Mouse (Mus musculus) kidney, embryonic 16.5 days (tissue): ENCODE measurements around the gene Chd6. TPM values are rescaled to one million over a fixed set of nuclear protein-coding genes. Genes with fewer than 3 reads are reported as not detected.

Source experiments
- ATAC-seq: fragments of 200-750 bp; cut with Nextera tagmentation; 2 replicates; pipeline ENCODE4 v1.8.0; 2017; ENCODE audit warnings: moderate TSS enrichment; ENCODE audit not compliant: low FRiP score, low TSS enrichment
- H3K27ac ChIP-seq: fragments of 300-500 bp; sonication (generic); 2 replicates; pipeline ENCODE4 v1.5.1; 2014; ENCODE audit warnings: low read length
- H3K27me3 ChIP-seq: fragments of 300-500 bp; sonication (generic); 2 replicates; pipeline ENCODE4 v1.6.1; 2014; ENCODE audit warnings: low read length, control low read depth, mixed read lengths; ENCODE audit not compliant: insufficient read depth
- H3K36me3 ChIP-seq: fragments of 300-500 bp; sonication (generic); 2 replicates; pipeline ENCODE4 v1.6.1; 2014; ENCODE audit warnings: low read length, control low read depth, mixed read lengths; ENCODE audit not compliant: insufficient read depth
- H3K4me1 ChIP-seq: fragments of 300-500 bp; sonication (generic); 2 replicates; pipeline ENCODE4 v1.6.1; 2014; ENCODE audit warnings: low read length, control low read depth, mixed read lengths; ENCODE audit not compliant: insufficient read depth
- H3K4me2 ChIP-seq: fragments of 300-500 bp; sonication (generic); replicated peaks from 2 replicates; pipeline ENCODE4 v1.6.1; 2014; ENCODE audit warnings: low read depth, low read length
- H3K4me3 ChIP-seq: fragments of 300-500 bp; sonication (generic); 2 replicates; pipeline ENCODE4 v1.5.1; 2014; ENCODE audit warnings: mild to moderate bottlenecking, low read length
- H3K9ac ChIP-seq: fragments of 300-500 bp; sonication (generic); replicated peaks from 2 replicates; pipeline ENCODE4 v1.6.1; 2014; ENCODE audit warnings: low read length
- H3K9me3 ChIP-seq: fragments of 300-500 bp; sonication (generic); 2 replicates; pipeline ENCODE4 v1.6.1; 2016; ENCODE audit warnings: low read length, control low read depth
- WGBS: fragments of 180-500 bp; shearing (Covaris S2); extraction: QIAGEN DNeasy Blood & Tissue Kit; methylation state at CpG from one replicate; pipeline ENCODE4 v1.1.7; 2014; 5-methylcytosine and 5-hydroxymethylcytosine counted together
- polyA plus RNA-seq: library from polyadenylated mRNA; unstranded; fragments of >200 nt; fragmentation: Nextera tagmentation; extraction: Ambion mirVana; gene quantifications from 2 replicates; pipeline ENCODE4 v1.2.1, GENCODE M21; 2015

Chd6 gene
- polyA plus RNA-seq, 1 experiment from 2014 or later, result 30.1 TPM

GRCm38 (mm10) chr2:160906101-160906500 lies 202.8 kb downstream of the Chd6 start:
- Histone ChIP-seq H3K9me3 (no peaks in the 10 kb centered on the region), H3K36me3 (no peaks in the 10 kb centered on the region), H3K4me3 (no peak overlapping the region), H3K27ac (no peak overlapping the region), H3K9ac (no peak overlapping the region), H3K4me2 (no peak overlapping the region), H3K4me1 (no peaks in the 10 kb centered on the region), H3K27me3 (peaks cover 13% of the 10 kb centered on the region)
- no peak for ATAC-seq
- WGBS, result 67% methylated on average over 5 of the region's 5 CpGs

- Histone ChIP-seq H3K9ac (no peak overlapping the region), H3K4me1 (no peaks in the 10 kb centered on the region), H3K4me3 (no peak overlapping the region), H3K9me3 (no peaks in the 10 kb centered on the region), H3K4me2 (no peak overlapping the region), H3K36me3 (no peaks in the 10 kb centered on the region), H3K27me3 (peaks cover 6% of the 10 kb centered on the region), H3K27ac (no peak overlapping the region)
- 95% methylated on average over 12 of the region's 12 CpGs for WGBS
- ATAC-seq, result no peak
Observed at GRCm38 (mm10) chr2:160905301-160905700, 203.6 kb downstream of the Chd6 start.

- H3K4me1 ChIP-seq, result no peaks in the 10 kb centered on the region
- no peak overlapping the region for H3K4me2 ChIP-seq
- no peak overlapping the region for H3K9ac ChIP-seq
- 75% methylated on average over 7 of the region's 7 CpGs for WGBS
- H3K36me3 ChIP-seq, result no peaks in the 10 kb centered on the region
- H3K27me3 ChIP-seq, result no peaks in the 10 kb centered on the region
- H3K9me3 ChIP-seq, result no peaks in the 10 kb centered on the region
- ATAC-seq, result no peak
- H3K4me3 ChIP-seq, result no peak overlapping the region
- no peak overlapping the region for H3K27ac ChIP-seq
Observed at GRCm38 (mm10) chr2:160901656-160902412, 207.0 kb downstream of the Chd6 start.

Other genes starting within 250 kb of the Chd6 start
- 15.6 and 17.0 TPM in 2 replicates for gene Zhx3, start 236.1 kb downstream of the Chd6 start, polyA plus RNA-seq
- gene Lpin3, start 228.4 kb downstream of the Chd6 start, polyA plus RNA-seq, result 3.5 and 3.7 TPM in 2 replicates
- gene Emilin3, start 196.7 kb downstream of the Chd6 start, polyA plus RNA-seq, result 7.7 and 11.5 TPM in 2 replicates